Mouse (Mus musculus) embryonic fibroblast, embryonic 13.5 days (primary cell): Measurements from ENCODE around the gene Slc9a4. TPM values are rescaled to one million over a fixed set of nuclear protein-coding genes. Genes with fewer than 3 reads are reported as not detected.
"Not testable (repeated sequence)": the region's sequence is repeated elsewhere in the genome, so short reads cannot be mapped to it uniquely, and the experiment has no call there.

Experiments used
- H3K27ac ChIP-seq: 2 replicates; pipeline ENCODE4 v1.5.1; 2012; ENCODE audit warnings: low read length, control low read depth, inconsistent platforms; ENCODE audit not compliant: insufficient read depth
- H3K4me1 ChIP-seq: 2 replicates; pipeline ENCODE4 v1.6.1; 2011; ENCODE audit warnings: low read length; ENCODE audit not compliant: control insufficient read depth, insufficient read depth
- H3K4me3 ChIP-seq: 2 replicates; pipeline ENCODE4 v1.5.1; 2011; ENCODE audit warnings: mild to moderate bottlenecking, control low read depth, low read length; ENCODE audit not compliant: insufficient read depth
- CTCF ChIP-seq: IDR thresholded peaks from 2 replicates; pipeline ENCODE4 v1.5.1; 2011; ENCODE audit warnings: mild to moderate bottlenecking, control low read depth, low read length, moderate library complexity, borderline replicate concordance; ENCODE audit not compliant: insufficient read depth
- POLR2A ChIP-seq: IDR thresholded peaks from 2 replicates; pipeline ENCODE4 v1.6.1; 2011; ENCODE audit warnings: low read depth, mild to moderate bottlenecking, control low read depth, low read length, moderate library complexity
- polyA plus RNA-seq: library from polyadenylated mRNA; stranded (reverse); fragments of >200 nt; gene quantifications from 2 replicates; pipeline ENCODE4 v1.2.4, GENCODE M21; 2011; ENCODE audit warnings: low read depth; ENCODE audit not compliant: missing spikeins, insufficient read length

The Slc9a4 gene
- polyA plus RNA-seq, result not detected in 2 replicates

DNA sequence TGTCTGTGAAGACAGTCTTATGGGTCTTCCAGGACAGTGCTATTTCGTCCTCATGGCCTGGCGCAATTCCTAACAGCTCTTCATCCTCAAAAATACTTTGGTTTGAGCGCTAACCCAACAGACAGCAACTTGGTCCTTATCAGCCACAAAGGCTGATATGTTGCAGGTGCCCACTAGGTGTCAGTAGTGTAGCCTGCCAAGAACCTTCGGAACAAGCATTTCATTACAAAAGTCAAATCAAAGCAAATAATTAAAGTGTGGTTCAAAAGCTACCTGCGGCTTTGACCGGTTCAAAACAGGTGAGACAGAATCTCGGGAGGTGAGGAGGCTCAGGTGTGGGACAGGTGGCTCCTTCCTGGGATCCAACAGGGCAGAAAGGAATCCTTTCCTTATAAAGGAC lies at the start of gene Slc9a4:
TSS of gene Slc9a4 (plus strand) at position 298 of the 400 bp plus-strand sequence.
- no peak within 1 kb of the TSS for H3K27ac ChIP-seq
- no peak for TF ChIP-seq POLR2A
- peak; percentile 59; the same call in 1 of the 2 replicates for TF ChIP-seq CTCF

GRCm38 (mm10) chr1:40537577-40537976 lies 42.3 kb upstream of the Slc9a4 start:
- Histone ChIP-seq H3K4me1 (no peaks in the 10 kb centered on the region), H3K27ac (no peak overlapping the region), H3K4me3 (no peak overlapping the region)
- TF ChIP-seq CTCF (no peak), POLR2A (no peak)

More for the DNA sequence above, at the start of gene Slc9a4:
- Histone ChIP-seq H3K4me3 (no peak within 1 kb of the TSS), H3K4me1 (no peaks in the 10 kb centered on the region)

- TF ChIP-seq POLR2A, result no peak
- TF ChIP-seq CTCF, result no peak
- H3K27ac ChIP-seq, result no peak overlapping the region
Observed at GRCm38 (mm10) chr1:40544650-40545049, 35.2 kb upstream of the Slc9a4 start.

DNA sequence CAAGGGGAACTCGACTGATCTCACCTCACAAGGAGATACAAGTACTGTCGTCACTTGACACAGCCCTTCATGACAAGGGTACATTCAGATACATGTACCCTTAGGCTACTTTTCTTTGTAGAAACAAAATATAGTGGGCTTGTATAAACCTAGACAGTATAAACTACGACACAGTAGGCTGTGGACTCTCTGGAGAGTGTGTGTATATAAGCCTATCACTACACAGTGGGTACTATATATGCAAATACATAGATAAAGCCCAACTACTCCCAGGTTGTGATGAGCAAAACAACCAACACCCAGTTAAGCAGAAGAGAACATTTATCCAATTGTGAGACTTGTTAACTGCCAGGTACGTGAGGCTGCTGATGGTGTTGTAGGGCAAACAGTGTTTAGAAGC lies 33.2 kb upstream of the Slc9a4 start:
- Histone ChIP-seq H3K4me3 (no peak overlapping the region), H3K27ac (no peak overlapping the region), H3K4me1 (no peaks in the 10 kb centered on the region)
- TF ChIP-seq POLR2A (no peak), CTCF (no peak)

More at GRCm38 (mm10) chr1:40544650-40545049, 35.2 kb upstream of the Slc9a4 start:
- no peak overlapping the region for H3K4me3 ChIP-seq
- no peaks in the 10 kb centered on the region for H3K4me1 ChIP-seq

DNA sequence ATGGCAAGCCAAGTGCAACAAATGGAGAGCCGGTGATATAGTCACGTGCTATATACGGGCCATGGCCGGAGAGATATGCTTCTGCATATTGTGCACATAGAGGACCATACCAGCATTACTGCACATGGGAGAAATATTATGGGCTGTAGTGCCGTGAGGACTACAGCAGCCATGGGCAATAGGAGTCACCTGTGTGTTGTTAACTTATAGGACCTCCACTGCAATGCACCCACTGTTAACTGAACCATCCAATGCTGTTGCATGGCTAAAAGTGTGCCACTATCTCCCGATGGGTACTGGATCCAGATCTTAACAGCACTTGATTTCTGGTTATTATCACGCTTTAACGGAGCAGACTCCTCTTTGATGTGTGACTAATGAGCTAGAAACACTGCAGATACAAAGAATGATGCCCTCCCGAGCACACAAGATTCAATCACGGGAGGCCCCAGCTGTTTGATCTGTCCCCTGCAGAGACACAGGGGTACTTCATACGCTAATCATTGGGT lies 32.8 kb upstream of the Slc9a4 start:
- Histone ChIP-seq H3K27ac (no peak overlapping the region), H3K4me3 (no peak overlapping the region), H3K4me1 (no peaks in the 10 kb centered on the region)
- TF ChIP-seq CTCF, result no peak
- TF ChIP-seq POLR2A, result no peak

GRCm38 (mm10) chr1:40547762-40548161 lies 32.1 kb upstream of the Slc9a4 start:
- TF ChIP-seq CTCF (no peak), POLR2A (no peak)
- no peak overlapping the region for H3K4me3 ChIP-seq
- no peak overlapping the region for H3K27ac ChIP-seq
- H3K4me1 ChIP-seq, result no peaks in the 10 kb centered on the region

DNA sequence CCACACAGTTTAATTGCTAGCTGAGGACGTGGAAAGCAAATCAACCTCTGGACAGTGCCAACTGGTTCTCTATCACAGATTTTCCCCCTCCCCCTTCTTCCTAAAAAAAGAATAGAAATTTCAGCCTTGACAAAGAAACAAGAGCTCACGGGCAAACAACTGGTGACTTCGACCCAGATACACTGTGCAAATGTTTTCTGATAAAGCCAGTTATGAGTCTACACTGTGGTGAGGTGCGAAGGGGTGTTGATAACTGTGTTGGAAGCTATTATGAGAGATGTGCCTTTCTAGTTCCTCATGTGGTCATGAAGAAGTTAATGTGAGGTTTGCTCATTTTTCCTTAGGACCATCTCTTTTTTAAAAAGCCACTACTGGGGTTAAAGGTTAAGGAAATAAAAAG lies 10.5 kb upstream of the Slc9a4 start:
- Histone ChIP-seq H3K4me3 (no peak overlapping the region), H3K4me1 (no peaks in the 10 kb centered on the region), H3K27ac (no peak overlapping the region)
- TF ChIP-seq POLR2A, result no peak
- no peak for TF ChIP-seq CTCF

DNA sequence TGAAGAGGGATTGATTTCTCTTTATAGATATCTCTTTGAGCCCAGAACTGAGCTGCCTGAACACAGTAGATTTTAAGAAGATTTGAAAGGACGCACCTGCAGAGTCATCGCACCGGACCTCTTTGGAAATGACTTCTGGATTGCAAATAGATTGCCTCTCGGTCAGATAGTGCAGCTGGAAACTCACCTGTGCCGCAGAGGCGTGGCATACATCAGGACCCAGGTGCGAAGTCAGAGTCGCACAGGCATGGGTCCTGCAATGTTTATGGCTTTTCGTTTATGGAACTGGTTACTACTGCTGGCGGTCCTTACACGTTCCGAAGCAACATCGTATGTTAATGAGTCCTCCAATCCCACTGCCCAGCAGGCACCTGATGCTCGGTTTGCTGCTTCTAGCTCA lies 388 bp downstream of the Slc9a4 start:
- no peak overlapping the region for H3K27ac ChIP-seq
- no peak for TF ChIP-seq CTCF
- no peaks in the 10 kb centered on the region for H3K4me1 ChIP-seq
- H3K4me3 ChIP-seq, result no peak overlapping the region

GRCm38 (mm10) chr1:40586776-40587175 lies 6.9 kb downstream of the Slc9a4 start:
- no peaks in the 10 kb centered on the region for H3K4me1 ChIP-seq
- no peak overlapping the region for H3K4me3 ChIP-seq
- TF ChIP-seq CTCF, result no peak
- TF ChIP-seq POLR2A, result no peak
- H3K27ac ChIP-seq, result no peak overlapping the region

DNA sequence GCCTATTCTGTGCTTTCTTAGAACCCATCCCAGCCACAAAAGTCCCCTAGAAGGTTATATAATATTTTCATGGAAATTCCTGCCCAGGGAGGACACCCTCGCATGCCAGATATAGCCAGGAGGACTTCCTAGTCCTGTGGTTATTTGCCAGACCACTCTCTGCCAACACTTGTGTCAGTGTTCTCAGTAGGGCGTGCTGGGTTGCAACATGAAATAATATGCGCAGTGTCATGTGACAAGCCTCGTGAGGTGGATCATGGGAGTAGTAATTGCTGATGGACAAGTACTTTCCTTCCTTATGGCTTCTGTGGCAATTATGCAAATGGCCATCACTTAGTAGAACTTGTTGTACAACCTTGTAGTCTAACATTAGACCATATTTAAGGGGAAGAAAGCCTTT lies 11.1 kb downstream of the Slc9a4 start:
- no peak for TF ChIP-seq CTCF
- TF ChIP-seq POLR2A, result no peak
- Histone ChIP-seq H3K4me3 (no peak overlapping the region), H3K4me1 (no peaks in the 10 kb centered on the region), H3K27ac (no peak overlapping the region)

- no peaks in the 10 kb centered on the region for H3K4me1 ChIP-seq
- H3K4me3 ChIP-seq, result no peak overlapping the region
- no peak overlapping the region for H3K27ac ChIP-seq
- no peak for TF ChIP-seq CTCF
- TF ChIP-seq POLR2A, result no peak
Observed at GRCm38 (mm10) chr1:40597822-40598221, 17.9 kb downstream of the Slc9a4 start.

- not testable (repeated sequence) for H3K4me1 ChIP-seq, H3K27ac ChIP-seq, H3K4me3 ChIP-seq
Observed at GRCm38 (mm10) chr1:40599661-40600060, 19.8 kb downstream of the Slc9a4 start.
